Comparison of ENCODE assay signal across 14 mouse cellular contexts in genomic region chr11:20806659-20807058, GRCm38 (mm10).
"Had no signal": no experiment of that assay in that cellular context is flagged by ENCODE, and none has a peak within 500 bp of the region (broad histone marks: within the 10 kb centered on the region; RNA-seq: fewer than 3 reads in every experiment).

No protein-coding gene starts in this region.

- H3K27me3 ChIP-seq: limb, embryonic 15.5 days; midbrain, embryonic 13.5 days; neural tube, embryonic 15.5 days had no signal

- H3K36me3 ChIP-seq: limb, embryonic 15.5 days; liver, embryonic 12.5 days; midbrain, embryonic 13.5 days; neural tube, embryonic 15.5 days had no signal

- ATAC-seq: liver, embryonic 12.5 days; midbrain, embryonic 13.5 days had no signal

- DNase-seq: kidney, postnatal 10 days; kidney, postnatal 4 days; lung, embryonic 14.5 days; lung, postnatal 10 days; lung, postnatal 4 days; right cerebral cortex, adult 18-20 months; right cerebral cortex, postnatal 25 days; thymus, postnatal 4 days had no signal

- H3K27ac ChIP-seq: left cerebral cortex, adult 2 months; limb, embryonic 15.5 days; liver, embryonic 12.5 days; midbrain, embryonic 13.5 days; neural tube, embryonic 15.5 days had no signal

- H3K4me3 ChIP-seq: left cerebral cortex, adult 2 months; limb, embryonic 15.5 days; liver, embryonic 12.5 days; midbrain, embryonic 13.5 days; myocyte; neural tube, embryonic 15.5 days had no signal

- H3K4me2 ChIP-seq: limb, embryonic 15.5 days; liver, embryonic 12.5 days; lung, embryonic 14.5 days; midbrain, embryonic 13.5 days; neural tube, embryonic 15.5 days had no signal

- H3K9ac ChIP-seq: limb, embryonic 15.5 days; liver, embryonic 12.5 days; lung, embryonic 14.5 days; midbrain, embryonic 13.5 days; neural tube, embryonic 15.5 days had no signal

- H3K9me3 ChIP-seq: limb, embryonic 15.5 days; liver, embryonic 12.5 days; midbrain, embryonic 13.5 days; neural tube, embryonic 15.5 days had no signal

- H3K4me1 ChIP-seq: limb, embryonic 15.5 days; liver, embryonic 12.5 days; midbrain, embryonic 13.5 days; neural tube, embryonic 15.5 days had no signal
